Mouse (Mus musculus) stomach, embryonic 14.5 days (tissue): ENCODE results near the gene Cyp2c23. TPM values are rescaled to one million over a fixed set of nuclear protein-coding genes. Genes with fewer than 3 reads are reported as not detected.

Experiments
- ATAC-seq: fragments of 200-750 bp; cut with Nextera tagmentation; 2 replicates; pipeline ENCODE4 v1.8.0; 2017; ENCODE audit warnings: low read depth, moderate TSS enrichment; ENCODE audit not compliant: insufficient number of reproducible peaks, insufficient read depth, low FRiP score
- H3K27ac ChIP-seq: fragments of 300-500 bp; sonication (generic); 2 replicates; pipeline ENCODE4 v1.5.1; 2014; ENCODE audit warnings: mild to moderate bottlenecking, low read length, moderate library complexity, mixed read lengths
- H3K27me3 ChIP-seq: fragments of 300-500 bp; sonication (generic); 2 replicates; pipeline ENCODE4 v1.6.1; 2014; ENCODE audit warnings: low read length, control low read depth, mixed read lengths; ENCODE audit not compliant: control insufficient read depth, insufficient read depth
- H3K36me3 ChIP-seq: fragments of 300-500 bp; sonication (generic); 2 replicates; pipeline ENCODE4 v1.6.1; 2014; ENCODE audit warnings: mild to moderate bottlenecking, control low read depth, low read length, moderate library complexity, mixed read lengths; ENCODE audit not compliant: control insufficient read depth, insufficient read depth
- H3K4me1 ChIP-seq: fragments of 300-500 bp; sonication (generic); 2 replicates; pipeline ENCODE4 v1.6.1; 2014; ENCODE audit warnings: low read length, control low read depth, mixed read lengths; ENCODE audit not compliant: control insufficient read depth, insufficient read depth
- H3K4me2 ChIP-seq: fragments of 300-500 bp; sonication (generic); replicated peaks from 2 replicates; pipeline ENCODE4 v1.6.1; 2014; ENCODE audit warnings: low read depth, low read length, control low read depth
- H3K4me3 ChIP-seq: fragments of 300-500 bp; sonication (generic); 2 replicates; pipeline ENCODE4 v1.5.1; 2014; ENCODE audit warnings: low read depth, low read length, control low read depth
- H3K9ac ChIP-seq: fragments of 300-500 bp; sonication (generic); replicated peaks from 2 replicates; pipeline ENCODE4 v1.6.1; 2014; ENCODE audit warnings: low read depth, mild to moderate bottlenecking, control low read depth, low read length, moderate library complexity, mixed read lengths
- H3K9me3 ChIP-seq: fragments of 300-500 bp; sonication (generic); 2 replicates; pipeline ENCODE4 v1.6.1; 2016; ENCODE audit warnings: low read depth, low read length, control low read depth; ENCODE audit not compliant: control insufficient read depth
- WGBS: fragments of 180-500 bp; shearing (Covaris S2); extraction: QIAGEN DNeasy Blood & Tissue Kit; methylation state at CpG from one replicate; pipeline ENCODE4 v1.1.7; 2014; 5-methylcytosine and 5-hydroxymethylcytosine counted together
- polyA plus RNA-seq: library from polyadenylated mRNA; unstranded; fragments of >200 nt; fragmentation: Nextera tagmentation; extraction: Ambion mirVana; gene quantifications from 2 replicates; pipeline ENCODE4 v1.2.1, GENCODE M21; 2014

The Cyp2c23 gene
- polyA plus RNA-seq, 1 experiment from 2014 or later = 1.7 TPM

- no peaks in the 10 kb centered on the region for H3K9me3 ChIP-seq
- no peaks in the 10 kb centered on the region for H3K27me3 ChIP-seq
- no peak for ATAC-seq
- no peak overlapping the region for H3K4me3 ChIP-seq
- 69% methylated on average over 9 of the region's 9 CpGs for WGBS
- H3K9ac ChIP-seq = no peak overlapping the region
- H3K4me1 ChIP-seq = 0 out of 2 replicates have a peak, but pooled peaks cover 3% of the 10 kb centered on the region
- no peak overlapping the region for H3K27ac ChIP-seq
- peaks cover 7% of the 10 kb centered on the region for H3K36me3 ChIP-seq
- peak overlapping the region; percentile 18 for H3K4me2 ChIP-seq
These were observed 38.5 kb upstream of the Cyp2c23 start for GRCm38 (mm10) chr19:44067323-44068049.

GRCm38 (mm10) chr19:44064734-44065133 is 35.7 kb upstream of the Cyp2c23 start:
- Histone ChIP-seq H3K4me2 (no peak overlapping the region), H3K27ac (no peak overlapping the region), H3K36me3 (peaks cover 7% of the 10 kb centered on the region), H3K4me1 (0 out of 2 replicates have a peak, but pooled peaks cover 3% of the 10 kb centered on the region), H3K27me3 (no peaks in the 10 kb centered on the region), H3K4me3 (no peak overlapping the region), H3K9ac (no peak overlapping the region), H3K9me3 (no peaks in the 10 kb centered on the region)
- WGBS = 84% methylated on average over 2 of the region's 2 CpGs
- ATAC-seq = no peak

GRCm38 (mm10) chr19:44063773-44064172 is 34.8 kb upstream of the Cyp2c23 start:
- no peak overlapping the region for H3K27ac ChIP-seq
- no peak overlapping the region for H3K9ac ChIP-seq
- H3K27me3 ChIP-seq = no peaks in the 10 kb centered on the region
- WGBS = 79% methylated on average over 7 of the region's 7 CpGs
- H3K4me2 ChIP-seq = no peak overlapping the region
- no peaks in the 10 kb centered on the region for H3K9me3 ChIP-seq
- H3K36me3 ChIP-seq = peaks cover 12% of the 10 kb centered on the region
- no peak for ATAC-seq
- H3K4me3 ChIP-seq = no peak overlapping the region
- 0 out of 2 replicates have a peak, but pooled peaks cover 3% of the 10 kb centered on the region for H3K4me1 ChIP-seq

- 84% methylated on average over 3 of the region's 3 CpGs for WGBS
- Histone ChIP-seq H3K9me3 (no peaks in the 10 kb centered on the region), H3K27me3 (no peaks in the 10 kb centered on the region), H3K36me3 (peaks cover 16% of the 10 kb centered on the region), H3K4me2 (no peak overlapping the region), H3K4me1 (no peaks in the 10 kb centered on the region), H3K4me3 (no peak overlapping the region), H3K9ac (no peak overlapping the region), H3K27ac (no peak overlapping the region)
- no peak for ATAC-seq
These were observed 31.2 kb upstream of the Cyp2c23 start for GRCm38 (mm10) chr19:44060226-44060625.

GRCm38 (mm10) chr19:44055173-44055826 is 26.3 kb upstream of the Cyp2c23 start:
- 76% methylated on average over 4 of the region's 4 CpGs for WGBS
- H3K27me3 ChIP-seq = no peaks in the 10 kb centered on the region
- H3K9ac ChIP-seq = no peak overlapping the region
- no peak for ATAC-seq
- no peaks in the 10 kb centered on the region for H3K4me1 ChIP-seq
- no peaks in the 10 kb centered on the region for H3K9me3 ChIP-seq
- H3K4me2 ChIP-seq = no peak overlapping the region
- peaks cover 12% of the 10 kb centered on the region; the same call in 1 of the 2 replicates for H3K36me3 ChIP-seq
- H3K27ac ChIP-seq = no peak overlapping the region
- H3K4me3 ChIP-seq = no peak overlapping the region

- Histone ChIP-seq H3K36me3 (no peaks in the 10 kb centered on the region; the same call in none of the 2 replicates), H3K4me2 (no peak overlapping the region), H3K27ac (no peak overlapping the region), H3K4me1 (no peaks in the 10 kb centered on the region), H3K4me3 (no peak overlapping the region), H3K27me3 (no peaks in the 10 kb centered on the region), H3K9ac (no peak overlapping the region), H3K9me3 (no peaks in the 10 kb centered on the region)
- 58% methylated on average over 4 of the region's 4 CpGs for WGBS
- peak; percentile 42; the same call in 1 of the 2 replicates for ATAC-seq
These were observed 21.4 kb upstream of the Cyp2c23 start for GRCm38 (mm10) chr19:44050388-44050787.

GRCm38 (mm10) chr19:44049282-44049681 is 20.3 kb upstream of the Cyp2c23 start:
- Histone ChIP-seq H3K4me2 (no peak overlapping the region), H3K4me1 (no peaks in the 10 kb centered on the region), H3K9me3 (no peaks in the 10 kb centered on the region), H3K4me3 (no peak overlapping the region), H3K36me3 (peaks cover 4% of the 10 kb centered on the region), H3K9ac (no peak overlapping the region), H3K27me3 (no peaks in the 10 kb centered on the region), H3K27ac (no peak overlapping the region)
- WGBS = 64% methylated on average over 3 of the region's 3 CpGs
- no peak for ATAC-seq

- Histone ChIP-seq H3K36me3 (peaks cover 4% of the 10 kb centered on the region), H3K4me1 (no peaks in the 10 kb centered on the region), H3K27ac (no peak overlapping the region), H3K27me3 (no peaks in the 10 kb centered on the region), H3K9me3 (no peaks in the 10 kb centered on the region), H3K9ac (no peak overlapping the region), H3K4me2 (no peak overlapping the region), H3K4me3 (no peak overlapping the region)
- 82% methylated on average over 3 of the region's 3 CpGs for WGBS
- no peak for ATAC-seq
These were observed 16.8 kb upstream of the Cyp2c23 start for GRCm38 (mm10) chr19:44045847-44046246.
